Mouse (Mus musculus) embryonic fibroblast, embryonic 13.5 days (primary cell): ENCODE data around the gene Nfic.

ENCODE experiments used
- CTCF ChIP-seq: IDR thresholded peaks from 2 replicates; pipeline ENCODE4 v1.5.1; 2011; ENCODE audit warnings: mild to moderate bottlenecking, control low read depth, low read length, moderate library complexity, borderline replicate concordance; ENCODE audit not compliant: insufficient read depth
- POLR2A ChIP-seq: IDR thresholded peaks from 2 replicates; pipeline ENCODE4 v1.6.1; 2011; ENCODE audit warnings: low read depth, mild to moderate bottlenecking, control low read depth, low read length, moderate library complexity

GRCm38 (mm10) chr10:81491018-81491417 lies 35.6 kb upstream of the Nfic start:
- TF ChIP-seq CTCF: no peak
- TF ChIP-seq POLR2A: no peak
